Mouse (Mus musculus) megakaryocyte progenitor cell, adult 5-6 weeks (primary cell): ENCODE data around the gene Hdgfl3. TPM values are rescaled to one million over a fixed set of nuclear protein-coding genes. Genes with fewer than 3 reads are reported as not detected.
A peak's percentile ranks its signal among the peaks of the same experiment; 100 is the strongest.

Source experiments
- ATAC-seq: replicated peaks from 2 replicates; pipeline ENCODE4 v1.8.0; 2016; ENCODE audit warnings: mild to moderate bottlenecking, moderate TSS enrichment, inconsistent platforms; ENCODE audit not compliant: poor library complexity
- total RNA-seq, 2 experiments: library from RNA; stranded (forward) in 1 of 2; stranded (reverse) in 1 of 2; fragments of 157-497, 149-512 nt in 1 of 2; fragments of 200-1000 nt in 1 of 2; gene quantifications; 2 replicates each; pipeline versions ENCODE4 v1.2.3 to v1.2.4; 2015 to 2017

Gene Hdgfl3
- total RNA-seq, 2 experiments from 2014 or later = 0.87 to 1.6 TPM

- no peak for ATAC-seq
These were observed 30.2 kb downstream of the Hdgfl3 start for GRCm38 (mm10) chr7:81904094-81904493.

GRCm38 (mm10) chr7:81899361-81899760 is 34.9 kb downstream of the Hdgfl3 start:
- ATAC-seq = no peak

- no peak for ATAC-seq
These were observed 49.1 kb downstream of the Hdgfl3 start for GRCm38 (mm10) chr7:81885128-81885527.

- no peak for ATAC-seq
These were observed 52.7 kb downstream of the Hdgfl3 start for GRCm38 (mm10) chr7:81881600-81881999.

- no peak for ATAC-seq
These were observed 53.5 kb downstream of the Hdgfl3 start for GRCm38 (mm10) chr7:81880797-81881196.

GRCm38 (mm10) chr7:81880286-81880685 is 54.0 kb downstream of the Hdgfl3 start:
- ATAC-seq = no peak

- no peak for ATAC-seq
These were observed 58.9 kb downstream of the Hdgfl3 start for GRCm38 (mm10) chr7:81875372-81875771.

- peak; percentile 73 for ATAC-seq
These were observed 59.6 kb downstream of the Hdgfl3 start for GRCm38 (mm10) chr7:81874636-81875035.

- ATAC-seq = no peak
These were observed 60.5 kb downstream of the Hdgfl3 start for GRCm38 (mm10) chr7:81873807-81874206.

GRCm38 (mm10) chr7:81872493-81873013 is 61.7 kb downstream of the Hdgfl3 start:
- no peak for ATAC-seq

GRCm38 (mm10) chr7:81868158-81868557 is 66.1 kb downstream of the Hdgfl3 start:
- peak; percentile 91 for ATAC-seq

- no peak for ATAC-seq
These were observed 66.9 kb downstream of the Hdgfl3 start for GRCm38 (mm10) chr7:81867231-81867930.

- ATAC-seq = no peak
These were observed 68.3 kb downstream of the Hdgfl3 start for GRCm38 (mm10) chr7:81865937-81866336.

GRCm38 (mm10) chr7:81864552-81864951 is 69.7 kb downstream of the Hdgfl3 start:
- ATAC-seq = no peak

GRCm38 (mm10) chr7:81862587-81863583 is 71.4 kb downstream of the Hdgfl3 start:
- ATAC-seq = peak; percentile 47

- ATAC-seq = no peak
These were observed 72.4 kb downstream of the Hdgfl3 start for GRCm38 (mm10) chr7:81861921-81862320.

- ATAC-seq = no peak
These were observed 72.8 kb downstream of the Hdgfl3 start for GRCm38 (mm10) chr7:81861461-81861860.

GRCm38 (mm10) chr7:81860996-81861395 is 73.3 kb downstream of the Hdgfl3 start:
- ATAC-seq = peak; percentile 8; the same call in 1 of the 2 replicates

- peak; percentile 61 for ATAC-seq
These were observed 74.2 kb downstream of the Hdgfl3 start for GRCm38 (mm10) chr7:81860071-81860470.

GRCm38 (mm10) chr7:81858968-81859721 is 75.1 kb downstream of the Hdgfl3 start, which contains the start of gene Tm6sf1:
Gene Tm6sf1 (plus strand): TSS chr7:81859001.
- ATAC-seq = peak; percentile 21

GRCm38 (mm10) chr7:81858236-81858635 is 76.0 kb downstream of the Hdgfl3 start:
- no peak for ATAC-seq
